Mouse (Mus musculus) neural tube, embryonic 13.5 days (tissue): Measurements from ENCODE around the gene Arrdc2. TPM values are rescaled to one million over a fixed set of nuclear protein-coding genes. Genes with fewer than 3 reads are reported as not detected.

Source experiments
- ATAC-seq: fragments of 200-750 bp; cut with Nextera tagmentation; 2 replicates; pipeline ENCODE4 v1.8.0; 2017; ENCODE audit warnings: low read depth, mild to moderate bottlenecking, moderate TSS enrichment, moderate library complexity
- H3K27ac ChIP-seq: fragments of 300-500 bp; sonication (generic); replicated peaks from 2 replicates; pipeline ENCODE4 v1.5.1; 2015; ENCODE audit warnings: moderate library complexity, mild to moderate bottlenecking, inconsistent platforms
- H3K27me3 ChIP-seq: fragments of 300-500 bp; sonication (generic); 2 replicates; pipeline ENCODE4 v1.6.1; 2015; ENCODE audit warnings: mild to moderate bottlenecking, inconsistent platforms
- H3K36me3 ChIP-seq: fragments of 300-500 bp; sonication (generic); 2 replicates; pipeline ENCODE4 v1.6.1; 2015; ENCODE audit warnings: mild to moderate bottlenecking, inconsistent platforms
- H3K4me1 ChIP-seq: fragments of 300-500 bp; sonication (generic); replicated peaks from 2 replicates; pipeline ENCODE4 v1.6.1; 2015; ENCODE audit warnings: inconsistent platforms
- H3K4me2 ChIP-seq: fragments of 300-500 bp; sonication (generic); 2 replicates; pipeline ENCODE4 v1.6.1; 2015; ENCODE audit warnings: inconsistent platforms, mild to moderate bottlenecking, moderate library complexity
- H3K4me3 ChIP-seq: fragments of 300-500 bp; sonication (generic); 2 replicates; pipeline ENCODE4 v1.5.1; 2015; ENCODE audit warnings: mild to moderate bottlenecking, inconsistent platforms
- H3K9ac ChIP-seq: fragments of 300-500 bp; sonication (generic); 2 replicates; pipeline ENCODE4 v1.6.1; 2015; ENCODE audit warnings: moderate library complexity, mild to moderate bottlenecking, inconsistent platforms
- H3K9me3 ChIP-seq: fragments of 300-500 bp; sonication (generic); 2 replicates; pipeline ENCODE4 v1.6.1; 2016; ENCODE audit warnings: inconsistent platforms
- WGBS: fragments of 180-500 bp; shearing (Covaris S2); methylation state at CpG from one replicate; pipeline ENCODE4 v1.1.7; 2015; 5-methylcytosine and 5-hydroxymethylcytosine counted together
- polyA plus RNA-seq: library from polyadenylated mRNA; unstranded; fragments of >200 nt; fragmentation: Nextera tagmentation; extraction: Ambion mirVana; gene quantifications from 2 replicates; pipeline ENCODE4 v1.2.1, GENCODE M21; 2015

Gene Arrdc2
- polyA plus RNA-seq: 7.8 TPM in 2 replicates

DNA sequence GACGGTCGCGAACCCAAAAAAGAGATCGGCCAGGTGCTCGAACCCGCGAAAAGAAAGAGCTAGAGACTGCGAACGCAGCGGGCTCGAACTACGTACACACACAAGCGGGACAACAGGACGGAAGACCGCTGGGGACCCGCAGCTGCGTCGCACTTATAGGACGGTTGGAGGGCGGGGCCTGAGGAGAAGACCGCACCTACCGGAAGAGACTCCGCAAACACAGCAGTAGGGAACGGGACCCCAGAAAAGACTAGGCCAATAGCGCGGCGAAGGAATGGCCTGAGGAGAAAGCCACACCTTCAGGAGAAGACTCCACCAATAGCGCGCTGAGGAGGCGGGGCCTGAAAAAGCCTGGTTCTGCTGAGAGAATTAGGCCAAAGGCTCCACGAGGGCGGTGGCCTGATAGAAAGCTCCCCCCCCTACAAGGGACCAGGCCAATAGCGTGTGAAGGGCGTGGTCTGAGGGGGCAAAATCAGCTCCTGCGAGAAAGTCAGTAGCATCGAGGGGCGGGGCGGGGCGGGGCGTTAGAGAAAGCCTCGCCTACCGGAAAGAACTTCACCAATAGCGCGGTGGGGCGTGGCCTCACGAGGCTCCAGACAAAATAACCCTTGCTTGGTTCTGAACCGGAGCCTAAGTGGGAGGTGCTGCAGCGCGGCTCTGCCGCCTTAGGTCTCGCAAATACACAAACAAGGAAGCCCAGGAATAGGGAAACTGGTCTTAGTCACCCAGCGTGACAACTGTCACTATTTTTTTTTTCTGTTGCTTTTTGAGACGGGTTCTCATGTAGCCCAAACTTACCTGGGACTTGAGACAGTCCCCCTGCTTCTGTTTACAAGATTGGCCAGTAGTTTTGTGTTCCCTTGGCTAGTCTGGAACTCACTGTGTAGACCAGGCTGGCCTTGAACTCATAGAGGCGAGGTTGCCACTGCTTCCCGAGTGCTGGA, at the start of gene Arrdc2:
TSS of gene Arrdc2 (minus strand) at position 313 of the 944 bp plus-strand sequence.
- 2% methylated on average over 55 of the region's 55 CpGs for WGBS
- peak within 1 kb of the TSS; percentile 91 for H3K27ac ChIP-seq
- peaks cover 24% of the 10 kb centered on the region for H3K36me3 ChIP-seq
- H3K4me1 ChIP-seq: peaks cover 24% of the 10 kb centered on the region
- H3K9me3 ChIP-seq: no peaks in the 10 kb centered on the region
- peak within 1 kb of the TSS; percentile 79 for H3K9ac ChIP-seq
- ATAC-seq: peak; percentile 97
- H3K27me3 ChIP-seq: 0 out of 2 replicates have a peak, but pooled peaks cover 2% of the 10 kb centered on the region
- peak within 1 kb of the TSS; percentile 77 for H3K4me2 ChIP-seq
- H3K4me3 ChIP-seq: peak within 1 kb of the TSS; percentile 62

DNA sequence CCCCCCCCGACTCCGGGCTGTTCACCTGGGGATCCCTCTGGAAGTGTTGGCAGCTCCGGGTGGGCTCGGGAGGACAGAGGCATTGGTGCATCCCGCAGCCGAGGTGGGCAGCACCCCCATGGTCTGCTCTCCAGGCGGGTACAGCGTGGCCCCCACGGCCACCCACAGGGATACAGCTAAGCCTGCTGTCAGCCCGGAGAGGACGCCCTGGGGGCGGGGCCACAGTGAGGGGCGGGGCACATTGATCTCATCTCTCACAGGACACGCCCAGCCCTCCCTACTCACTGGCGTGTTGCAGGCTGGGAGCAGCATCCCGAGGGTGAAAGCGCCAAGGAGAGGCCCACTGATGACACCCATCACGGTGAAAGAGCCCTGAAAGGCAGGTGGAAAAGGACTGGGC, 48.1 kb upstream of the Arrdc2 start:
- Histone ChIP-seq H3K9me3 (no peaks in the 10 kb centered on the region), H3K4me2 (peak overlapping the region; percentile 33), H3K4me1 (peaks cover 12% of the 10 kb centered on the region), H3K4me3 (peak overlapping the region; percentile 17), H3K27me3 (peaks cover 55% of the 10 kb centered on the region), H3K36me3 (peaks cover 5% of the 10 kb centered on the region; the same call in 1 of the 2 replicates), H3K9ac (no peak overlapping the region), H3K27ac (no peak overlapping the region)
- WGBS: 3% methylated on average over 16 of the region's 18 CpGs
- ATAC-seq: no peak

DNA sequence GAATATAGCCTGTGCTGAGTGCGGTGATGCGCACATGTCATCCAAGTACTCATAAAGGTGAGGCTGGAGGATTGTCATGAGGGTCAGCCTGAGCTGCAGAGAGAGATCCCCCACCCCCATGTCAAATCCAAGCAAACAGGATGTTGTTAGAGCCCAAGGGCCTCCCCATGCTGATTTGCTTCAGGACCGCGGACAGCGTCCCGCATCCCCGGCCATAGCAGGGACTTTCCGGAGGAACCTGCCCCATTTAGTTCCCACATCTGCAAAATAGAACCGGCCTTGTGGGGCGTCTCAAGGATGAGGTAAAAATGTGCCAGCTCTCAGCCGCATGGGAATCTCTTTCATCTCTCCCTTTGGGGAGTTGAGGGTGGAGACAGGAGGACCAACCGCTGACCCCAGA, 46.1 kb upstream of the Arrdc2 start:
- no peaks in the 10 kb centered on the region for H3K9me3 ChIP-seq
- WGBS: 16% methylated on average over 12 of the region's 12 CpGs
- no peak overlapping the region for H3K9ac ChIP-seq
- peaks cover under 1% of the 10 kb centered on the region; the same call in 1 of the 2 replicates for H3K36me3 ChIP-seq
- H3K4me3 ChIP-seq: no peak overlapping the region
- 0 out of 2 replicates have a peak, but pooled peaks cover 3% of the 10 kb centered on the region for H3K4me1 ChIP-seq
- no peak for ATAC-seq
- H3K4me2 ChIP-seq: no peak overlapping the region
- H3K27ac ChIP-seq: no peak overlapping the region
- peaks cover 36% of the 10 kb centered on the region for H3K27me3 ChIP-seq

DNA sequence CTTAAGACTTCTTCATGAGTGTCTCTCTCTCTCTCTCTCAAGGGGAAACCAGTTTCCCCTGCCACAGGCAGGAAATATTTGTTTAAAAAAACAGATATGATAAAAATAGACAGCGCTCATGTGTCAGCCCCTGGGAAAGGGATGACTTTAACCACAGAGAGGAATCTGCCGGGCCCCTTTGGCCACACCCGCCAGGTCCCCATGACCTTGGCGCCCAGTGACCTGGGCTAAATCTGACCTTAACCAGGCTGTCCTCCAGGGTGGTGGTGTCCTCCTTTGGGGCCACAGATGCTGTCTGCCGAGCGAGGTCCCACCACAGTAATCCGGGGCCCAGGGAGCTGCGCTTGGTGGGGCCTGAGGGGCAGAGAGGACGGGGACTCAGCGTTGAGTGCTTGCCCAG, 45.2 kb upstream of the Arrdc2 start:
- no peak overlapping the region for H3K4me3 ChIP-seq
- no peak overlapping the region for H3K27ac ChIP-seq
- no peak for ATAC-seq
- H3K9me3 ChIP-seq: no peaks in the 10 kb centered on the region
- H3K36me3 ChIP-seq: no peaks in the 10 kb centered on the region
- H3K9ac ChIP-seq: no peak overlapping the region
- H3K27me3 ChIP-seq: peaks cover 28% of the 10 kb centered on the region
- peaks cover 10% of the 10 kb centered on the region for H3K4me1 ChIP-seq
- no peak overlapping the region for H3K4me2 ChIP-seq
- WGBS: 89% methylated on average over 10 of the region's 10 CpGs

DNA sequence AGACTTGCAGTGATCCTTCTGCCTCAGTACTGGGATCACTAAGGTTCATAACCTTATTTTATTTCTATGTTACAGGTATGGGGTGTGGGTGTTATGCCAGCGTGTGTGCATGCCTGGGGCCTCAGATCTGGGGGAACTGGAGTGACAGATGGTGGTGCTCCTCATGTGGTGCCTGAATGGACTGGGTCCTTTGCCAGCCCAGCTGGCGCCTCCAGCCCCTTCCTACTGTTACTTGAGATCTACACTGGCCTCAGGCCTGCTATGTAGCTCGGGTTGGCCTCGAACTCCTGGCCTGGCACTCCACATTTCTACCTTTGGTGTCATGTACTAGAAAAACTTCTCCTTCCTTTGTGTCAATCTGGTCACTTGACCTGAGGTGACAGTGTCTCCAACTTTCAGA, 44.7 kb upstream of the Arrdc2 start:
- 87% methylated on average over 4 of the region's 4 CpGs for WGBS
- Histone ChIP-seq H3K9ac (no peak overlapping the region), H3K4me3 (no peak overlapping the region), H3K4me2 (no peak overlapping the region), H3K9me3 (no peaks in the 10 kb centered on the region), H3K27me3 (peaks cover 23% of the 10 kb centered on the region), H3K27ac (no peak overlapping the region), H3K4me1 (peaks cover 14% of the 10 kb centered on the region), H3K36me3 (no peaks in the 10 kb centered on the region)
- no peak for ATAC-seq

DNA sequence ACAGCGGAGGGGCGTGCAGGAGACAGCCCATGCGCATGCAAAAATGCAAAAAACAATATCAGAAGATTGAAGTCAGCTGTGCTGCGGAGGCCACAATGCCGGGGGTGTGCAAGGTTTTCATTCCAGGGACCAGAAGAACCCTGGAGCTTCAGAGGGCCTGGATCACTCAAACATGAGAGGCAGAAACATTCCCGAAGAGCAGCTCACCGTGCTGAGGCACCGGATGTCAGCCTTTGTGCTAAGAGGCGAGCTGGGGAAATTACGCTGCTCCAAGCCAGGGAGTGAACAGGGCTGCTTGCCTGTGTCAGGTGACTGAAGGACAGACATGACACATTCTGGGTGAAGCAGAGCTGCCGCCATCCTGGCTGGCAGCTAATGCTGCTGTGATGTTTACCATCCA, 41.0 kb upstream of the Arrdc2 start:
- ATAC-seq: no peak
- Histone ChIP-seq H3K4me1 (peaks cover 10% of the 10 kb centered on the region), H3K27me3 (0 out of 2 replicates have a peak, but pooled peaks cover 2% of the 10 kb centered on the region), H3K27ac (no peak overlapping the region), H3K4me2 (no peak overlapping the region), H3K4me3 (no peak overlapping the region), H3K9ac (no peak overlapping the region; the same call in 1 of the 2 replicates), H3K9me3 (no peaks in the 10 kb centered on the region), H3K36me3 (no peaks in the 10 kb centered on the region)
- 35% methylated on average over 11 of the region's 11 CpGs for WGBS

DNA sequence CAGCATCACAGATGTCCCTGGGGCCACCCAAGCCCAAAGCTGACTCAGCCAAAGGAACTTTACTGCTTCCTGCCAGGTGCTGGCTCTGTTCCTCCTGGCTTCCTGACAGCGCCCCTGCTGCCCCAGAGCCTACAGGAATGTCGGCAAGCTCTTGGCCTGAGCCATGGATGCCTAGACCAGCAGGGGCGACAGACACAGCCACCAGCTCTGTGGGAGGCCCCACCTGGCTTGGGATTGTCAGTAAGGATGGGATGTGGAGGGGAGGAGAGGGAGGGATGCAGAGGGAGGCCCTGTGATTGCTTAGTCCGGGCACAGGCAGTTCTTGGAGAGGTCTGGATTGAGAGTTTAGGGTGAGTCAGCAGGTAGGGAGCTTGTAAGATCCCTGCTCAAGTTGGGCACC, 40.6 kb upstream of the Arrdc2 start:
- H3K9me3 ChIP-seq: no peaks in the 10 kb centered on the region
- peaks cover 10% of the 10 kb centered on the region for H3K4me1 ChIP-seq
- no peak overlapping the region for H3K27ac ChIP-seq
- WGBS: 14% methylated on average over 4 of the region's 4 CpGs
- no peak overlapping the region for H3K4me2 ChIP-seq
- peak; percentile 33; the same call in 1 of the 2 replicates for ATAC-seq
- 0 out of 2 replicates have a peak, but pooled peaks cover 2% of the 10 kb centered on the region for H3K27me3 ChIP-seq
- H3K36me3 ChIP-seq: no peaks in the 10 kb centered on the region
- no peak overlapping the region for H3K4me3 ChIP-seq
- H3K9ac ChIP-seq: peak overlapping the region; percentile 41; the same call in 1 of the 2 replicates

DNA sequence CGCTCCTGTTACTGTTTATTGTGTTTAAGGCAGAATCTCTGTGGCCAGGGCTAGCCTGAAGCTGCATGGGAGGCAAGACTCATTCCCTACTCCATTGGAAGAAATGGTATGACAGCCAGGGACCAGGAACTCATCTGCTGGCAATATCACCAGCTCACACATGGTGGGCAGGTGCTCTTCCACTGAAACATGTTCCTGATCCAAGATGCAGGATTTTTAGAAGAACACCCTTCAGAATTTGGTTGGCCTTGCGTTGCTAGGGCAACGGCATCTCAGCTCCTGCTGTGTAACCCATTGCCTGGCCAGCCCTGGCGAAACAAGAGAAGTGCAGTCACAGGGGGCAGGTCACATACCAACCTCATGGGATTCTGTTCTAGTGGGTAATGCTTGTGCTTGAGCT, 40.0 kb upstream of the Arrdc2 start:
- no peak overlapping the region for H3K4me3 ChIP-seq
- no peak for ATAC-seq
- 0 out of 2 replicates have a peak, but pooled peaks cover 2% of the 10 kb centered on the region for H3K27me3 ChIP-seq
- no peaks in the 10 kb centered on the region for H3K9me3 ChIP-seq
- H3K4me1 ChIP-seq: peaks cover 10% of the 10 kb centered on the region
- no peak overlapping the region for H3K27ac ChIP-seq
- WGBS: 53% methylated on average over 4 of the region's 4 CpGs
- no peak overlapping the region for H3K4me2 ChIP-seq
- no peaks in the 10 kb centered on the region for H3K36me3 ChIP-seq
- H3K9ac ChIP-seq: no peak overlapping the region

DNA sequence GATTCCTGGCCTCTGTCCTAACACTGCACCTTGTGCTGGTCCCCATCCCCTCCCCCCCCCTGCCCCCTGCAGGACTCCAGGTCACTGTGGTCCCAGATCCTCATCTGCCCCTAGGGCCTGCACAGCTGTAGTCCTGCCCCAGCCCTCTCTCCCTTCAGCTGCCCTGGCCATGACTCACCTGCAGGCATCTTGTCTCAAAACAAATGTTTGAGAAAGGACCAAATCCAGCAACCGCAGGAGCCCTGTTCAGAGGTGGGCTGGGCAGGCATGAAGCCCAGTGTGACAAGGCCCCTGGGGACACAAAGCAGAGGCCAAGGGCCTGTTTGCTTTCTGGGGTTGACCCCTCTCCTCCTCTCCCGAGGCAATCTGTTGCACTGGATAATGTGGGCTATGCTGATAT, 38.7 kb upstream of the Arrdc2 start:
- H3K4me3 ChIP-seq: no peak overlapping the region
- peaks cover 10% of the 10 kb centered on the region for H3K4me1 ChIP-seq
- 63% methylated on average over 2 of the region's 2 CpGs for WGBS
- H3K27ac ChIP-seq: no peak overlapping the region
- H3K36me3 ChIP-seq: no peaks in the 10 kb centered on the region
- no peak overlapping the region for H3K9ac ChIP-seq
- H3K9me3 ChIP-seq: no peaks in the 10 kb centered on the region
- no peak for ATAC-seq
- no peak overlapping the region for H3K4me2 ChIP-seq
- 0 out of 2 replicates have a peak, but pooled peaks cover 2% of the 10 kb centered on the region for H3K27me3 ChIP-seq

DNA sequence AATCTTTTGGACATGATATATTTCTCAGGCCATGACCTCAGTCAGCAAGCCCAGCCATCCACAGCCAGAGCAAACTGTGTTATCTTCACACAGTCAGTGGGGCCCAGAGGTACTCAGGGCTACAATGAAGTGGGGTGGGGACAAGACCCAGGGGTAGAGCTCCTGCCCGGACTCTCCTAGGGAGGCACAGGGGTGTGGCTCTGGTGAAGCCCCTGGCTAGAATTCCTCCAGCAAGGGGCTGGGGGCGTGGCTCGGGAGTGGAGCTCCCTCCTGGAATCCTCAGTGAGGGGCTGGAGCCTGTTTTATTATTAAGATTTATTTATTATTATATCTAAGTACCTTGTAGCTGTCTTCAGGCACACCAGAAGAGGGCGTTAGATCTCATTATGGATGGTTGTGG, 36.9 kb upstream of the Arrdc2 start:
- ATAC-seq: no peak
- WGBS: 56% methylated on average over 4 of the region's 4 CpGs
- Histone ChIP-seq H3K36me3 (no peaks in the 10 kb centered on the region), H3K4me2 (no peak overlapping the region), H3K27ac (no peak overlapping the region), H3K27me3 (0 out of 2 replicates have a peak, but pooled peaks cover 2% of the 10 kb centered on the region), H3K9me3 (no peaks in the 10 kb centered on the region), H3K4me1 (peaks cover 23% of the 10 kb centered on the region), H3K4me3 (no peak overlapping the region), H3K9ac (no peak overlapping the region)

DNA sequence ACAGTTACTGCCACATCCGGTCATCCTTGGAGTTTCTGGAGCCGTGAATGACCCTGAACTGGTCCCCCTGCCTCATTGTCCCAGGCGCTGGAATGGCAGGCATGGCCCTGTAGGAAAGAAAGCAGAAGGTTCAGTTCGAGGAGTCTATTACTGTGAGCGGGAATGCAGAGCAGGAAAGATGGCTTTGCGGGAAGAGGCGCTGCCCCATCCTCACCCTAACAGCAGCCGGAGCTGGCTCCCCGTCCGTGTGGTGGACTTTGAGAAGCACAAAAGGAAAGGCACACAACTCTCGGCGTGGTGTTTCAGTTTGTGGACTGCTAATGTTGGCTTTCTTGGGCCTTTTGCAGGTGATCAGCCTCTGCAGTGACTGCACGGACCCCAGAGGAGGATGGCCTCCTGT, 34.9 kb upstream of the Arrdc2 start:
- H3K4me2 ChIP-seq: no peak overlapping the region
- ATAC-seq: no peak
- peak overlapping the region; percentile 90; the same call in 1 of the 2 replicates for H3K27ac ChIP-seq
- H3K4me1 ChIP-seq: peaks cover 22% of the 10 kb centered on the region
- 92% methylated on average over 13 of the region's 13 CpGs for WGBS
- H3K36me3 ChIP-seq: no peaks in the 10 kb centered on the region
- no peaks in the 10 kb centered on the region for H3K9me3 ChIP-seq
- H3K4me3 ChIP-seq: no peak overlapping the region
- H3K9ac ChIP-seq: 0 out of 2 replicates have a peak overlapping the region, but pooled peaks have one; percentile 31
- H3K27me3 ChIP-seq: no peaks in the 10 kb centered on the region

DNA sequence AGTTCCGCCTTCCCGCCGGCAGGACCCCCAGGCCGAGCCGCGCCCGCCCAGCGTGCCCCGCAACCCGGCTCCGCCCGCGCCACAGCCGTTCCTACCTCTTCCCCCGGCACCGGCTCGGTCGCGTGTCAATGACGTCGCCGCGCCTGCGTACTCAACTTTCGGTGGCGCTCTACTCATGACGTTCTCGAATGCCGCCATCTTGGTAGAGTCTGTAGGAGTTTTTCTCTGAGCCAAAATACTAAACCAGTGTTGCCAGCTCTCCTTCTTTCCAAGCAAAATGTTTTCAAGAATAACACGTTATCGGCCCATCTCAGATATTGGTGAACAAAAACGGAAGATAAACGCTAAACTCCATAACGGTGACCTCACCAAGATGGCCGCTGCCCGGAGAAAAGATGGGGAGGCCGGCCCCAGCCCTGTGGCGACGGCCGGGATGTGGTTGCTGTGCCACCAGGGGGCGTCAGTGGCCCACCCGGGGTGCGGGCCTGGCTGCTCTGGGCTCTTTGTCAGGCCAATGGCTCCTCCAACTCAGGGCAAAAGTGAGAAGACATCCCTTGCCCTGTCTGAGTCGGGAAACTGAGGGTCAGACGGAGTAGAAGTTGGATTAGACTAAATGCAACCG, 34.0 kb upstream of the Arrdc2 start, which contains the start of gene Ccdc124:
TSS of gene Ccdc124 (minus strand) at position 572 of the 622 bp plus-strand sequence.
- peak within 1 kb of the TSS; percentile 95 for H3K4me2 ChIP-seq
- ATAC-seq: peak; percentile 88
- peak within 1 kb of the TSS; percentile 81 for H3K4me3 ChIP-seq
- peak within 1 kb of the TSS; percentile 82 for H3K9ac ChIP-seq
- no peaks in the 10 kb centered on the region for H3K36me3 ChIP-seq
- no peaks in the 10 kb centered on the region for H3K9me3 ChIP-seq
- no peaks in the 10 kb centered on the region for H3K27me3 ChIP-seq
- under 1% methylated on average over 46 of the region's 46 CpGs for WGBS
- H3K27ac ChIP-seq: peak within 1 kb of the TSS; percentile 90
- peaks cover 31% of the 10 kb centered on the region for H3K4me1 ChIP-seq
